Mouse (Mus musculus) heart, postnatal 0 days (tissue): ENCODE results near the gene Nek11. TPM values are rescaled to one million over a fixed set of nuclear protein-coding genes. Genes with fewer than 3 reads are reported as not detected.

Experiments used
- ATAC-seq: fragments of 200-750 bp; cut with Nextera tagmentation; 2 replicates; pipeline ENCODE4 v1.8.0; 2017; ENCODE audit warnings: low read depth, moderate number of reproducible peaks, moderate library complexity; ENCODE audit not compliant: insufficient read depth
- DNase-seq: peaks from one replicate; pipeline ENCODE4 v3.0.0-alpha.2; 2016; ENCODE audit warnings: low spot score
- H3K27ac ChIP-seq: fragments of 300-500 bp; sonication (generic); 2 replicates; pipeline ENCODE4 v1.5.1; 2014; ENCODE audit warnings: low read depth, mild to moderate bottlenecking
- H3K27me3 ChIP-seq: fragments of 300-500 bp; sonication (generic); 2 replicates; pipeline ENCODE4 v1.6.1; 2014; ENCODE audit warnings: low read length, mixed read lengths; ENCODE audit not compliant: control insufficient read depth, insufficient read depth
- H3K36me3 ChIP-seq: fragments of 300-500 bp; sonication (generic); replicated peaks from 2 replicates; pipeline ENCODE4 v1.6.1; 2014; ENCODE audit warnings: low read length, mixed read lengths; ENCODE audit not compliant: control insufficient read depth, insufficient read depth
- H3K4me1 ChIP-seq: fragments of 300-500 bp; sonication (generic); 2 replicates; pipeline ENCODE4 v1.6.1; 2014; ENCODE audit warnings: antibody characterized with exemption; ENCODE audit not compliant: control insufficient read depth, insufficient read depth
- H3K4me2 ChIP-seq: fragments of 300-500 bp; sonication (generic); 2 replicates; pipeline ENCODE4 v1.6.1; 2014; ENCODE audit warnings: low read depth, mild to moderate bottlenecking, low read length, moderate library complexity
- H3K4me3 ChIP-seq: fragments of 300-500 bp; sonication (generic); 2 replicates; pipeline ENCODE4 v1.5.1; 2014; ENCODE audit warnings: low read depth, low read length
- H3K9ac ChIP-seq: fragments of 300-500 bp; sonication (generic); replicated peaks from 2 replicates; pipeline ENCODE4 v1.6.1; 2014; ENCODE audit warnings: low read depth, low read length, mixed read lengths
- H3K9me3 ChIP-seq: fragments of 300-500 bp; sonication (generic); replicated peaks from 2 replicates; pipeline ENCODE4 v1.6.1; 2016; ENCODE audit warnings: low read length; ENCODE audit not compliant: control insufficient read depth
- CTCF ChIP-seq: IDR thresholded peaks from 2 replicates; pipeline ENCODE4 v1.5.1; 2016; ENCODE audit warnings: antibody characterized with exemption, control low read depth, low read depth
- EP300 ChIP-seq: IDR thresholded peaks from 2 replicates; pipeline ENCODE4 v1.6.1; 2016; ENCODE audit warnings: antibody characterized with exemption, low read depth
- WGBS: fragments of 180-500 bp; shearing (Covaris S2); extraction: QIAGEN DNeasy Blood & Tissue Kit; methylation state at CpG from one replicate; pipeline ENCODE4 v1.1.7; 2014; 5-methylcytosine and 5-hydroxymethylcytosine counted together
- polyA plus RNA-seq: library from polyadenylated mRNA; unstranded; fragments of >200 nt; fragmentation: Nextera tagmentation; extraction: Ambion mirVana; gene quantifications from 2 replicates; pipeline ENCODE4 v1.2.1, GENCODE M21; 2015
- total RNA-seq: library from RNA; depleted of rRNA; stranded (reverse); fragments of >200 nt; gene quantifications from 2 replicates; pipeline ENCODE4 v1.2.3, GENCODE M21; 2014; ENCODE audit warnings: low replicate concordance

The Nek11 gene
- total and polyA plus RNA-seq, 2 experiments from 2014 or later: 0.11 TPM; not detected in 1

DNA sequence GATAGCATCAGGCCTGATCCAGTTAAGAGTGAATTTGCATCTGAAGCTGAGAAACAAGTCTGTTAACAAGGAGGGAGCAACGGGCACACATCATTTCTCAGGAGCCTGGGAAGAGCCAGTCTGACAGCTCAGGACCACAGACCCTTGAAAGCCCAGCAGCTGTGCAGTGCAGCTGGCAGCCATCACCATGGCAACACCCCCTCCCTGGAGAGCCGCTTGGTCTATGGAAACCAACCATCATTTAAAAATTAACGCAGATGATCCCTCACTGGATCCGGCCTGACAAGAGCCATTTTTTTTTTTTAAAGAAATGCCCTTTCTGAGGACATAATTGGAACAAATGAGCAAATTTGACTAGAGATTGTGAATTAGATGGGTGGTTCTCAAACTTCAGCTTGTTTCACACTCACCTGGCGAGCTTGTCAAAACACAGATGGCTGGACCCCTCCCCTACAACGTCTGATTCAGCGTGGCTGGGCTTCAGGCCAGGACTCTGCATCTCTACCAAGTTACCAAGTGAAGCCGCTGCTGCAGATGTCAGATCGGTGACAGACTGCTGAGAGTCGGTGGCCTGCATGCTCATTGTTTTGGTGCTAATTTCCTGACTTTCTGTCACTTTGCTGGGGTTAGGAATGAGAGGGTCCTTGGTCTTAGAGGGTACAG, 52.2 kb downstream of the Nek11 start:
- DNase-seq: no peak
- no peak overlapping the region for H3K9ac ChIP-seq
- WGBS: 58% methylated on average over 10 of the region's 10 CpGs

GRCm38 (mm10) chr9:105342565-105342964, 52.8 kb downstream of the Nek11 start:
- H3K4me1 ChIP-seq: no peaks in the 10 kb centered on the region
- TF ChIP-seq CTCF (no peak), EP300 (no peak)
- no peaks in the 10 kb centered on the region for H3K27me3 ChIP-seq
- H3K27ac ChIP-seq: no peak overlapping the region
- H3K36me3 ChIP-seq: no peaks in the 10 kb centered on the region
- 75% methylated on average over 3 of the region's 3 CpGs for WGBS
- ATAC-seq (no peak), DNase-seq (no peak)
- no peak overlapping the region for H3K4me2 ChIP-seq
- no peaks in the 10 kb centered on the region for H3K9me3 ChIP-seq
- H3K9ac ChIP-seq: no peak overlapping the region
- no peak overlapping the region for H3K4me3 ChIP-seq

More for the DNA sequence above, 52.2 kb downstream of the Nek11 start:
- Histone ChIP-seq H3K36me3 (no peaks in the 10 kb centered on the region), H3K27ac (no peak overlapping the region), H3K27me3 (no peaks in the 10 kb centered on the region), H3K9me3 (no peaks in the 10 kb centered on the region), H3K4me3 (no peak overlapping the region), H3K4me1 (no peaks in the 10 kb centered on the region), H3K4me2 (no peak overlapping the region)
- no peak for ATAC-seq
- TF ChIP-seq CTCF (no peak), EP300 (no peak)

DNA sequence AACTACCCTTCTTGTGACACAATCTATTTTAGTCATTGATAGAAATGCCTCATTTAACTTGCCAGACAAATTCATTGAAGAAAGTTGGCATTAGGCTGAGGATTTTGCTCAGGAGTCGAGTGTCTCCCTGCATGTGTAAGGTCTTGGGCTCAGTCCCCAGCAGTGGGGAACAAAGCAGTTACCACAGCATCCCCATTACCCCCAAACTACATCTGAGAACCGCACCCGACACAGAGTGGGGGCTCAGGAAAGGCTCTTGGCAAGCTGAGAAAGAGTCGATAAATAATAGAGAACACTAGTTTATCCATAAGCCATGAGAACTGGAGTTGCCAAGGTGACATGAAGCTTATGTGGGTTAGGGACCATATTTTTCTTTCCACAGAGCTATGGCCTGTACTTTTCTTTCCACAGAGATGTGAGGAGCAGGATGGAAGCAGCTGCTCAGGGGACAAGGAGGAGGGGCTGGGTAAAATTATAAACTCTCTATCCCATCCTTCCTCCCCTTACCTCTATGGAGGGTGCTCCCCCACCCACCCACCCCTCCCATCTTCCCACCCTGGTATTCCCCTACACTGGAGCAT, 62.8 kb downstream of the Nek11 start:
- no peaks in the 10 kb centered on the region for H3K9me3 ChIP-seq
- 71% methylated on average over 4 of the region's 4 CpGs for WGBS
- no peak overlapping the region for H3K9ac ChIP-seq
- no peaks in the 10 kb centered on the region for H3K4me1 ChIP-seq
- no peaks in the 10 kb centered on the region for H3K27me3 ChIP-seq
- no peak overlapping the region for H3K27ac ChIP-seq
- ATAC-seq (no peak), DNase-seq (no peak)
- no peak overlapping the region for H3K4me3 ChIP-seq
- H3K36me3 ChIP-seq: no peaks in the 10 kb centered on the region
- TF ChIP-seq CTCF (no peak), EP300 (no peak)
- no peak overlapping the region for H3K4me2 ChIP-seq

DNA sequence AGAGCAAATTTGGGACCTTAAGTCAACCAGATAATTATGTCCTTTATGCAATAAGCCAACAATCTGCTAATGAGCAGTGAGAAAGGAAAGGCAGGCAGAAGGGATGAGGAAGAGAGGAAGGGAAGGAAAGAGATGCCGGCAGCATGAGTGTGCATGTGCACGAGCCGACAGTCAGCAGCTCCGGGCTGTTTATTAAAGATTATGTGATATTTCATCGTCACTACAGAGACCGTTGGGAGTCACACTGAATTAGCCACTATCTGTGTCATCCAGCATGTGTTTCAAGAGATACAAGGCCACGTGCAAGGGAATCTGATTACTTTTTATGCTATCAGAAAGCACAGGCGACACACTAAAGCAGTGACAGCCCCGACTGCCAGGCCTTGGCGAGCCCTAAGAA, 73.5 kb downstream of the Nek11 start:
- Histone ChIP-seq H3K27me3 (no peaks in the 10 kb centered on the region), H3K27ac (no peak overlapping the region), H3K9me3 (no peaks in the 10 kb centered on the region), H3K9ac (no peak overlapping the region), H3K4me1 (no peaks in the 10 kb centered on the region), H3K36me3 (no peaks in the 10 kb centered on the region), H3K4me2 (no peak overlapping the region), H3K4me3 (no peak overlapping the region)
- ATAC-seq (no peak), DNase-seq (no peak)
- TF ChIP-seq CTCF: no peak
- TF ChIP-seq EP300: no peak
- 77% methylated on average over 10 of the region's 10 CpGs for WGBS

- WGBS: 70% methylated on average over 10 of the region's 10 CpGs
- Histone ChIP-seq H3K4me1 (no peaks in the 10 kb centered on the region), H3K27me3 (no peaks in the 10 kb centered on the region), H3K9ac (no peak overlapping the region), H3K4me3 (no peak overlapping the region), H3K9me3 (no peaks in the 10 kb centered on the region), H3K4me2 (no peak overlapping the region), H3K36me3 (no peaks in the 10 kb centered on the region), H3K27ac (no peak overlapping the region)
- ATAC-seq (no peak), DNase-seq (no peak)
- TF ChIP-seq EP300 (no peak), CTCF (no peak)
Observed at GRCm38 (mm10) chr9:105313250-105313649, 82.1 kb downstream of the Nek11 start.

DNA sequence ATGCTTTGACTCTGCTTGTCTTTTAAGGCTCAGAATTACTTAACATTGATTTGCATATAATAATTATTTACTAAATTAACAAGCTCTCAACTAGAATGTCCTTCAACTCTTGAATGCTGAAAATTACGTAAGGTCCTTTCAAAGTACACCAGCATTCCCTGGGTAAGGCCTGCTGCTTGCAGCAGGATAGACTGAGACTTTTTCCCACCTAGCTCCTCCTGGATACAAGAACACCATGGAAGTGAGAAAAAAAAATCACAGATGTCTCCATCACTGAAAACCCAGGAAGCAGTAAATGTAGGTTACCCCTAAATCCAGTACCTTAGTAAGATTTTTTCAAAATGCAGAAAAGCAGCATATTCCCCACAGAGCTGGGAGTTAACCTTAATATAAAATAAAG, 82.6 kb downstream of the Nek11 start:
- WGBS: 75% methylated on average over 1 of the region's 1 CpGs
- TF ChIP-seq CTCF (no peak), EP300 (no peak)
- no peak overlapping the region for H3K4me3 ChIP-seq
- no peaks in the 10 kb centered on the region for H3K9me3 ChIP-seq
- no peaks in the 10 kb centered on the region for H3K36me3 ChIP-seq
- no peaks in the 10 kb centered on the region for H3K4me1 ChIP-seq
- H3K4me2 ChIP-seq: no peak overlapping the region
- H3K9ac ChIP-seq: no peak overlapping the region
- ATAC-seq: no peak
- no peak overlapping the region for H3K27ac ChIP-seq
- no peak for DNase-seq
- no peaks in the 10 kb centered on the region for H3K27me3 ChIP-seq
